Mouse (Mus musculus) lung, embryonic 14.5 days (tissue): ENCODE results near the gene Smim26. TPM values are rescaled to one million over a fixed set of nuclear protein-coding genes. Genes with fewer than 3 reads are reported as not detected.

Experiments
- ATAC-seq: fragments of 200-750 bp; cut with Nextera tagmentation; 2 replicates; pipeline ENCODE4 v1.8.0; 2017; ENCODE audit warnings: mild to moderate bottlenecking, moderate TSS enrichment, moderate library complexity; ENCODE audit not compliant: insufficient read depth
- DNase-seq: peaks from one replicate; pipeline ENCODE4 v3.0.0-alpha.2; 2015
- H3K27ac ChIP-seq: fragments of 300-500 bp; sonication (generic); 2 replicates; pipeline ENCODE4 v1.5.1; 2014; ENCODE audit warnings: low read depth, mild to moderate bottlenecking, moderate library complexity
- H3K27me3 ChIP-seq: fragments of 300-500 bp; sonication (generic); 2 replicates; pipeline ENCODE4 v1.6.1; 2014; ENCODE audit warnings: low read length, control low read depth; ENCODE audit not compliant: insufficient read depth
- H3K36me3 ChIP-seq: fragments of 300-500 bp; sonication (generic); 2 replicates; pipeline ENCODE4 v1.6.1; 2014; ENCODE audit warnings: control low read depth; ENCODE audit not compliant: insufficient read depth
- H3K4me1 ChIP-seq: fragments of 300-500 bp; sonication (generic); 2 replicates; pipeline ENCODE4 v1.6.1; 2014; ENCODE audit warnings: antibody characterized with exemption, control low read depth; ENCODE audit not compliant: insufficient read depth
- H3K4me2 ChIP-seq: fragments of 300-500 bp; sonication (generic); 2 replicates; pipeline ENCODE4 v1.6.1; 2014; ENCODE audit warnings: mild to moderate bottlenecking
- H3K4me3 ChIP-seq: fragments of 300-500 bp; sonication (generic); 2 replicates; pipeline ENCODE4 v1.5.1; 2014; ENCODE audit warnings: low read depth, low read length
- H3K9ac ChIP-seq: fragments of 300-500 bp; sonication (generic); 2 replicates; pipeline ENCODE4 v1.6.1; 2014
- H3K9me3 ChIP-seq: fragments of 300-500 bp; sonication (generic); 2 replicates; pipeline ENCODE4 v1.6.1; 2016; ENCODE audit warnings: low read depth, low read length, control low read depth
- CTCF ChIP-seq: IDR thresholded peaks from 2 replicates; pipeline ENCODE4 v1.5.1; 2016; ENCODE audit warnings: antibody characterized with exemption, low read depth
- WGBS: fragments of 180-500 bp; shearing (Covaris S2); extraction: QIAGEN DNeasy Blood & Tissue Kit; methylation state at CpG from one replicate; pipeline ENCODE4 v1.1.7; 2014; 5-methylcytosine and 5-hydroxymethylcytosine counted together
- polyA plus RNA-seq: library from polyadenylated mRNA; unstranded; fragments of >200 nt; fragmentation: Nextera tagmentation; extraction: Ambion mirVana; gene quantifications from 2 replicates; pipeline ENCODE4 v1.2.1, GENCODE M21; 2014

Gene Smim26
- polyA plus RNA-seq = 29.0 and 34.5 TPM in 2 replicates

DNA sequence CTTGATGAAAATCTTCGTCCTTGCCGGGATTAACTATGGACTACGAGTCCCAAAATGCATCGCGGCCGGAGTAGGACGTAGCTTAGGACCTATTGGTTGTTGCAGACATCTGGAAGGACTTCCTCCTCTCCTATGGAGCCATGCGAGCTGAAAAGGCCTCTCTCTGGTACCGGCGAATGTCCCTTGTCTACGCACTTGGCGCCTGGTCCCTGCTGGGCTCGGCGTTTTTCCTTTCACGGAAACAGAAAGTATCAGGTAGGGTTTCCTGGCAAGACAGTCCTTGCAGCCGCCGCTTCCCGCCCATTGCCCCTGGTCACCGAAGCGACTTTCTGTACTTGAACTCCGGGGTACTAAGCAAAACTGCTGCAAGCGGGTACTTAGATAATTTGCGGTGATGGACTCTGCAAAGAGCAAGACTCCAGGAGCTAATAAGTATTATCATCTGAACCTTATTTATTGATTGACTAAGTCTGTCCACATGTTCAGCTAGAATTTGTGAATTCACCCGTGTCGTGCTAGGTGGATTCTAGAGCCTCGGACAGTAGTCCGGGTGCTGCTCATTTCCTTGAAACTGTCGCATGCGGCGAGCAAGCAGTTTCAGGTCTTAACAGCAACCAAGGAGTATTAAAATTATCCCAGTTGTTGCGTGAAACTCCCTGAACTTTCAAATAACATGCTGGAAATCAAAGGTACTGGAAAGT, at the start of gene Smim26:
Smim26 (plus strand) TSS at position 104 of the 701 bp plus-strand sequence.
- TF ChIP-seq CTCF = no peak
- H3K9ac ChIP-seq = peak within 1 kb of the TSS; percentile 62
- H3K4me2 ChIP-seq = peak within 1 kb of the TSS; percentile 65
- peak; percentile 98 for ATAC-seq
- H3K4me3 ChIP-seq = peak within 1 kb of the TSS; percentile 56
- 1% methylated on average over 31 of the region's 31 CpGs for WGBS
- no peaks in the 10 kb centered on the region for H3K9me3 ChIP-seq
- H3K27me3 ChIP-seq = no peaks in the 10 kb centered on the region
- H3K36me3 ChIP-seq = peaks cover 6% of the 10 kb centered on the region; the same call in 1 of the 2 replicates
- H3K4me1 ChIP-seq = no peaks in the 10 kb centered on the region
- no peak within 1 kb of the TSS for H3K27ac ChIP-seq
- DNase-seq = peak; percentile 91

DNA sequence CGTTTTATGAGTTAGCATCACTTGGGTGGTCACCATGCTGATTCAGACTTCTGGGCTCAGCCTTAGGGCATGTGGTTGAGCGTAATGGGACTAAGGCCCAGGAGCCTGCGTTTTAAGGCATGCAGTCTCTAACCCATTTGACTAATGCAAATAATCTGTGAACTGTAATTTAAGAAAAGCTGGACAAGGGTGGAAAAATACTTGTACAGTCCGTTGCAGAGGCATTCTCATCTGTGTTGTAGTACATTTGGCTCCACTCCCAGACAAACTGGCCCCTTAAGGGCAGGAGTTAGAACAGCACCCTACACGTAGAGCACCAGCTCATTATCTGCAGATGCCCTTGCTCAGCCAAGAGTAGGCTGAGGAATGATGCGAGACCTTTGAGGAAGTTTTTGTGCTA, 49.2 kb upstream of the Smim26 start:
- no peak for ATAC-seq
- peak; percentile 31 for DNase-seq
- H3K4me2 ChIP-seq = no peak overlapping the region

DNA sequence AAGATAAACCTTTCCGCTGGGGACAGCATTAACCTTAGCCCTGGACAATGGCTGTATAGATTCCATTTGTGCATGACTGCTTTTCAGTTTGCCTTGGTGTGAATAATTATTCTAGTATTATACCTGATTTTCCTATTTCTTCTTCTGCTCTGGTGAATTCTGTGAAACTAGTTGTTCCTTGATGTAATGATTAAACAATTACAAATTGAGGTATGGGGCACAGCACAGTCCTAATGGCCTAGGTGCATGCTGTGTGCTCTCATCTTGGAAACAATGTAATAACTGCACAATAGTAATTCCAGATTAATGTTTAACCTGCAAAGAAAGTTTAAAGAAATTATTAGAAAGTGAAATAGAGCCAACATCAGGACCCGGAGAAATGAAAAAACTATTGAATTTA, 48.8 kb upstream of the Smim26 start:
- no peak for ATAC-seq
- H3K9me3 ChIP-seq = no peaks in the 10 kb centered on the region
- TF ChIP-seq CTCF = no peak
- DNase-seq = no peak
- H3K27me3 ChIP-seq = no peaks in the 10 kb centered on the region
- 85% methylated on average over 2 of the region's 2 CpGs for WGBS
- H3K27ac ChIP-seq = no peak overlapping the region
- 0 out of 2 replicates have a peak, but pooled peaks cover 3% of the 10 kb centered on the region for H3K4me1 ChIP-seq
- no peak overlapping the region for H3K9ac ChIP-seq
- H3K36me3 ChIP-seq = peaks cover 62% of the 10 kb centered on the region
- H3K4me3 ChIP-seq = no peak overlapping the region
- no peak overlapping the region for H3K4me2 ChIP-seq

More for the DNA sequence above, 49.2 kb upstream of the Smim26 start:
- H3K9me3 ChIP-seq = no peaks in the 10 kb centered on the region
- no peak overlapping the region for H3K9ac ChIP-seq
- H3K4me1 ChIP-seq = no peaks in the 10 kb centered on the region
- WGBS = 70% methylated on average over 6 of the region's 6 CpGs
- H3K27me3 ChIP-seq = no peaks in the 10 kb centered on the region
- TF ChIP-seq CTCF = no peak
- peaks cover 67% of the 10 kb centered on the region for H3K36me3 ChIP-seq
- no peak overlapping the region for H3K4me3 ChIP-seq
- no peak overlapping the region for H3K27ac ChIP-seq

DNA sequence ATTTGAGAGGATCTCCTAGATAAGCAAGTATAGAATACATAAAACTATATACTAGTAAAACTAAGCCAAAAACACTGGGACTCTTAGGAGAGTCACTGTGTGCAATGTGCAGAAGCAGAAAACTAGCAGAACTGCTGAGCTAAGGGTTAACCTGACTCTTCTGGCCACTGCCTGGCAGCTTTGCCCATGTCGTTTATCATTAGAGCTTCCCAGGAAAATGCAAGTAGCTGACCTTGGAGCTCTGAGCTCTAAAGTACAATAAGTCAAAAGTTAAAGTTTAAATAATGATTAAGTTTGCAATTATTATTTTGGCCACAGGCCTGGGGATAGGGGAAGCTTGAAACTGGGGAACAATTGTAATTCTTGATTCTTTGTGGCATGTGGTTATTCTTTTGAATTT, 48.4 kb upstream of the Smim26 start:
- Histone ChIP-seq H3K4me2 (no peak overlapping the region), H3K36me3 (peaks cover 58% of the 10 kb centered on the region)

DNA sequence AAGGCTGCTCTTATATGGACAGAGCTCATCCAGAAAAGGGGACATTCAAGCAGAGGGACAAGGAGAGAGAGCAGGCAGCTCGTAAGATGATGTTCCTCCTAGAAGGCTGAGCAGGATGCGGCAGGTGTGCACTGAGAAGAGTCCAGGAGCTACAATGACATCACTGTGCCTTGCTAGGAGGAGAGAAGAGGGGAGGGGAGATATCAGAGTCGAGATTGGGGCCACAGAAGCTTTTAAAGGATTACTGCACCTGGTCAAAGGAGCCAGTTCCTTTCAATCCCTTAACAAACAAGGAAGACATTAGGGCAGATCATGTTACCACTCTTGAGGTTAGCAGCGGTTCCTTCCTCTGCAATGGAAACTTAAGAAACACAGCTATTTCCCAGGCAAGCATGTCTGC, 46.3 kb upstream of the Smim26 start:
- ATAC-seq = no peak
- no peak for DNase-seq
- no peak for TF ChIP-seq CTCF
- 65% methylated on average over 4 of the region's 4 CpGs for WGBS
- H3K4me3 ChIP-seq = no peak overlapping the region
- no peak overlapping the region for H3K4me2 ChIP-seq
- H3K9me3 ChIP-seq = no peaks in the 10 kb centered on the region
- no peak overlapping the region for H3K9ac ChIP-seq
- 0 out of 2 replicates have a peak, but pooled peaks cover 4% of the 10 kb centered on the region for H3K4me1 ChIP-seq
- H3K36me3 ChIP-seq = peaks cover 47% of the 10 kb centered on the region
- H3K27me3 ChIP-seq = no peaks in the 10 kb centered on the region
- H3K27ac ChIP-seq = no peak overlapping the region

More for the DNA sequence above, 48.4 kb upstream of the Smim26 start:
- no peaks in the 10 kb centered on the region for H3K9me3 ChIP-seq
- 0 out of 2 replicates have a peak, but pooled peaks cover 4% of the 10 kb centered on the region for H3K4me1 ChIP-seq
- WGBS = 34% methylated on average over 1 of the region's 1 CpGs
- H3K9ac ChIP-seq = no peak overlapping the region
- no peak for TF ChIP-seq CTCF
- H3K27ac ChIP-seq = no peak overlapping the region
- no peak overlapping the region for H3K4me3 ChIP-seq
- DNase-seq (no peak), ATAC-seq (no peak)
- no peaks in the 10 kb centered on the region for H3K27me3 ChIP-seq

DNA sequence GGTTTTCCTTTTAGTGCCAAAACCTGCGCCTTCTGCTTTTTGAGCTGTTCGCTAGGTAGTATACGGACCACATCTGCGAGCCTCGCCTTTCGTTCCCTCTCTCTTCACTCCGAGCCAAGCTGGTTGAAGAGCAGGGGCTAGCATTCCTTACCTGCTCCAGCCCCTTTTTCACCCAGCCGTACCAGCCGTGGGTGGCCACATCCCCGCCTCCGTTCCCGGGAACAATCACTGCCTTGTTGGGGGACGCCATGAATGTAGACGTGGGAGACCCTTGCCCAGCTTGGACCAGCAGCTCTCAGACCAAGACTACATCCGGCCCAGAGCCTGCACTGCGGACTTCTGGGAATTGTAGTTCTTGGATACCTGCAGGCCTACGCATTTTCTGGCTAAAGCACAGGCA, 43.3 kb upstream of the Smim26 start, which contains the start of gene Rbbp9:
Rbbp9 (minus strand) TSS at position 341 of the 400 bp plus-strand sequence.
- H3K9ac ChIP-seq = peak within 1 kb of the TSS; percentile 80
- H3K9me3 ChIP-seq = no peaks in the 10 kb centered on the region
- H3K4me2 ChIP-seq = peak within 1 kb of the TSS; percentile 74
- H3K4me3 ChIP-seq = peak within 1 kb of the TSS; percentile 67
- no peak for TF ChIP-seq CTCF
- peaks cover 22% of the 10 kb centered on the region; the same call in 1 of the 2 replicates for H3K36me3 ChIP-seq
- under 1% methylated on average over 17 of the region's 17 CpGs for WGBS
- peak within 1 kb of the TSS; percentile 88 for H3K27ac ChIP-seq
- no peaks in the 10 kb centered on the region for H3K27me3 ChIP-seq
- H3K4me1 ChIP-seq = peaks cover 4% of the 10 kb centered on the region; the same call in 1 of the 2 replicates
- peak; percentile 95 for ATAC-seq
- peak; percentile 88 for DNase-seq

DNA sequence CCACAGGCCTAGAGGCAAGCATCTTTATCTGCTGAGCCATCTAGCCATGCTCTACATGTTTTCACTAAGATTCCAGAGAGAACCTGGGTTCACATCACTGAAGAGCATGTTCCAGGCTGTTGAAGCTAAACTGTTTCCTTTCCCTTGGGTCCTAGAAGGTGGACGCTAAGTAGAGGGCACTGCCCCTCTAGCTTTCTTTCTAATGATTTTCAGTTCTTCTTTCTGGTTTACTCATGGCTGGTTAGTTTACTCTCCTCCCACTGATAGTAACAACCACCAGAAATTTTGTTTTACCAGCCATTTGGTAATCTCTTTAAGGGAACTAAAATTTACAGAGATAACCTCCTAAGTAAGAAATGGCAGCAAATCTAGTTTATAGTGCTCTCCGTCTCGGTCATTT, 39.9 kb upstream of the Smim26 start:
- 92% methylated on average over 3 of the region's 3 CpGs for WGBS

More for the DNA sequence above, 39.9 kb upstream of the Smim26 start:
- Histone ChIP-seq H3K4me2 (no peak overlapping the region), H3K9ac (no peak overlapping the region), H3K4me3 (no peak overlapping the region), H3K9me3 (no peaks in the 10 kb centered on the region), H3K4me1 (peaks cover 4% of the 10 kb centered on the region; the same call in 1 of the 2 replicates), H3K36me3 (0 out of 2 replicates have a peak, but pooled peaks cover under 1% of the 10 kb centered on the region), H3K27ac (no peak overlapping the region), H3K27me3 (no peaks in the 10 kb centered on the region)
- TF ChIP-seq CTCF = no peak
- DNase-seq (no peak), ATAC-seq (no peak)
